Mouse (Mus musculus) limb, embryonic 11.5 days (tissue): Measurements from ENCODE around the gene Ciita. TPM values are rescaled to one million over a fixed set of nuclear protein-coding genes. Genes with fewer than 3 reads are reported as not detected.

Experiments
- ATAC-seq: fragments of 200-750 bp; cut with Nextera tagmentation; 2 replicates; pipeline ENCODE4 v1.8.0; 2017; ENCODE audit warnings: low read depth; ENCODE audit not compliant: insufficient number of reproducible peaks, low FRiP score, low TSS enrichment
- DNase-seq: peaks from one replicate; pipeline ENCODE4 v3.0.0-alpha.2; 2015; ENCODE audit warnings: low spot score
- H3K27ac ChIP-seq: fragments of 300-500 bp; sonication (generic); replicated peaks from 2 replicates; pipeline ENCODE4 v1.5.1; 2014; ENCODE audit warnings: low read depth, mild to moderate bottlenecking, low read length
- H3K27me3 ChIP-seq: fragments of 300-500 bp; sonication (generic); 2 replicates; pipeline ENCODE4 v1.6.1; 2014; ENCODE audit warnings: mild to moderate bottlenecking, low read length, mixed read lengths; ENCODE audit not compliant: control insufficient read depth, insufficient read depth
- H3K36me3 ChIP-seq: fragments of 300-500 bp; sonication (generic); 2 replicates; pipeline ENCODE4 v1.6.1; 2014; ENCODE audit warnings: mild to moderate bottlenecking, low read length, moderate library complexity, mixed read lengths; ENCODE audit not compliant: control insufficient read depth, insufficient read depth
- H3K4me1 ChIP-seq: fragments of 300-500 bp; sonication (generic); 2 replicates; pipeline ENCODE4 v1.6.1; 2014; ENCODE audit warnings: low read length, mixed read lengths; ENCODE audit not compliant: control insufficient read depth, insufficient read depth
- H3K4me2 ChIP-seq: fragments of 300-500 bp; sonication (generic); 2 replicates; pipeline ENCODE4 v1.6.1; 2014; ENCODE audit warnings: low read depth, mild to moderate bottlenecking, moderate library complexity; ENCODE audit not compliant: severe bottlenecking
- H3K4me3 ChIP-seq: fragments of 300-500 bp; sonication (generic); 2 replicates; pipeline ENCODE4 v1.5.1; 2014; ENCODE audit warnings: low read depth, low read length
- H3K9ac ChIP-seq: fragments of 300-500 bp; sonication (generic); 2 replicates; pipeline ENCODE4 v1.6.1; 2014; ENCODE audit warnings: mild to moderate bottlenecking, low read length
- H3K9me3 ChIP-seq: fragments of 300-500 bp; sonication (generic); 2 replicates; pipeline ENCODE4 v1.6.1; 2016; ENCODE audit warnings: low read length; ENCODE audit not compliant: control insufficient read depth
- WGBS: fragments of 180-500 bp; shearing (Covaris S2); extraction: QIAGEN DNeasy Blood & Tissue Kit; methylation state at CpG from one replicate; pipeline ENCODE4 v1.1.7; 2014; 5-methylcytosine and 5-hydroxymethylcytosine counted together
- polyA plus RNA-seq: library from polyadenylated mRNA; unstranded; fragments of >200 nt; fragmentation: Nextera tagmentation; extraction: Ambion mirVana; gene quantifications from 2 replicates; pipeline ENCODE4 v1.2.1, GENCODE M21; 2014

Gene Ciita
- polyA plus RNA-seq, 1 experiment from 2014 or later, result 0.16 TPM

GRCm38 (mm10) chr16:10527046-10527644 is 47.3 kb downstream of the Ciita start:
- no peak for ATAC-seq
- 84% methylated on average over 6 of the region's 6 CpGs for WGBS

GRCm38 (mm10) chr16:10528382-10528781 is 48.5 kb downstream of the Ciita start:
- WGBS, result 76% methylated on average over 3 of the region's 3 CpGs
- Histone ChIP-seq H3K4me2 (no peak overlapping the region; the same call in 1 of the 2 replicates), H3K4me3 (no peak overlapping the region), H3K9ac (no peak overlapping the region), H3K9me3 (no peaks in the 10 kb centered on the region), H3K4me1 (no peaks in the 10 kb centered on the region), H3K27ac (no peak overlapping the region), H3K36me3 (no peaks in the 10 kb centered on the region; the same call in 1 of the 2 replicates), H3K27me3 (no peaks in the 10 kb centered on the region)
- DNase-seq (no peak), ATAC-seq (no peak)

More at GRCm38 (mm10) chr16:10527046-10527644, 47.3 kb downstream of the Ciita start:
- Histone ChIP-seq H3K4me2 (no peak overlapping the region), H3K4me1 (no peaks in the 10 kb centered on the region), H3K36me3 (no peaks in the 10 kb centered on the region; the same call in 1 of the 2 replicates), H3K27ac (no peak overlapping the region; the same call in 1 of the 2 replicates), H3K27me3 (no peaks in the 10 kb centered on the region), H3K9ac (no peak overlapping the region), H3K9me3 (no peaks in the 10 kb centered on the region), H3K4me3 (no peak overlapping the region)
- DNase-seq, result no peak

- DNase-seq, result no peak
- 92% methylated on average over 4 of the region's 4 CpGs for WGBS
- Histone ChIP-seq H3K36me3 (no peaks in the 10 kb centered on the region; the same call in 1 of the 2 replicates), H3K27ac (no peak overlapping the region), H3K9me3 (no peaks in the 10 kb centered on the region), H3K4me2 (no peak overlapping the region), H3K27me3 (no peaks in the 10 kb centered on the region), H3K4me1 (no peaks in the 10 kb centered on the region), H3K4me3 (no peak overlapping the region), H3K9ac (no peak overlapping the region)
- no peak for ATAC-seq
Observed at GRCm38 (mm10) chr16:10530179-10530578, 50.3 kb downstream of the Ciita start.

GRCm38 (mm10) chr16:10533781-10534180 is 53.9 kb downstream of the Ciita start:
- ATAC-seq (no peak), DNase-seq (no peak)
- H3K27ac ChIP-seq, result no peak overlapping the region
- no peaks in the 10 kb centered on the region for H3K9me3 ChIP-seq
- no peak overlapping the region for H3K4me3 ChIP-seq
- no peaks in the 10 kb centered on the region for H3K4me1 ChIP-seq
- H3K36me3 ChIP-seq, result no peaks in the 10 kb centered on the region; the same call in 1 of the 2 replicates
- H3K27me3 ChIP-seq, result no peaks in the 10 kb centered on the region
- no peak overlapping the region for H3K9ac ChIP-seq
- no peak overlapping the region for H3K4me2 ChIP-seq
- 94% methylated on average over 4 of the region's 4 CpGs for WGBS

- H3K36me3 ChIP-seq, result no peaks in the 10 kb centered on the region; the same call in 1 of the 2 replicates
Observed at GRCm38 (mm10) chr16:10534567-10534966, 54.7 kb downstream of the Ciita start.

GRCm38 (mm10) chr16:10536323-10536722 is 56.5 kb downstream of the Ciita start:
- 79% methylated on average over 5 of the region's 5 CpGs for WGBS
- H3K27me3 ChIP-seq, result no peaks in the 10 kb centered on the region
- DNase-seq (no peak), ATAC-seq (no peak)
- H3K27ac ChIP-seq, result no peak overlapping the region
- H3K9ac ChIP-seq, result no peak overlapping the region
- H3K9me3 ChIP-seq, result no peaks in the 10 kb centered on the region
- H3K4me2 ChIP-seq, result no peak overlapping the region
- H3K36me3 ChIP-seq, result no peaks in the 10 kb centered on the region
- no peak overlapping the region for H3K4me3 ChIP-seq
- peaks cover 13% of the 10 kb centered on the region for H3K4me1 ChIP-seq

More at GRCm38 (mm10) chr16:10534567-10534966, 54.7 kb downstream of the Ciita start:
- H3K4me1 ChIP-seq, result no peaks in the 10 kb centered on the region
- ATAC-seq, result no peak
- 85% methylated on average over 7 of the region's 7 CpGs for WGBS
- no peaks in the 10 kb centered on the region for H3K9me3 ChIP-seq
- no peak overlapping the region for H3K27ac ChIP-seq
- no peak overlapping the region for H3K4me3 ChIP-seq
- no peak overlapping the region for H3K9ac ChIP-seq
- no peak for DNase-seq
- no peaks in the 10 kb centered on the region for H3K27me3 ChIP-seq
- H3K4me2 ChIP-seq, result no peak overlapping the region

GRCm38 (mm10) chr16:10536961-10537360 is 57.1 kb downstream of the Ciita start:
- Histone ChIP-seq H3K36me3 (no peaks in the 10 kb centered on the region), H3K4me1 (peaks cover 18% of the 10 kb centered on the region), H3K4me2 (no peak overlapping the region), H3K9me3 (no peaks in the 10 kb centered on the region), H3K27ac (no peak overlapping the region), H3K9ac (no peak overlapping the region), H3K4me3 (no peak overlapping the region), H3K27me3 (no peaks in the 10 kb centered on the region)
- no peak for ATAC-seq
- 82% methylated on average over 3 of the region's 3 CpGs for WGBS
- DNase-seq, result no peak

- no peak for DNase-seq
Observed at GRCm38 (mm10) chr16:10540763-10541597, 61.1 kb downstream of the Ciita start.

More at GRCm38 (mm10) chr16:10540763-10541597, 61.1 kb downstream of the Ciita start:
- Histone ChIP-seq H3K27me3 (no peaks in the 10 kb centered on the region), H3K9me3 (no peaks in the 10 kb centered on the region), H3K4me1 (peaks cover 23% of the 10 kb centered on the region), H3K9ac (no peak overlapping the region), H3K36me3 (no peaks in the 10 kb centered on the region), H3K27ac (no peak overlapping the region), H3K4me2 (peak overlapping the region; percentile 94), H3K4me3 (peak overlapping the region; percentile 71)
- 75% methylated on average over 16 of the region's 16 CpGs for WGBS
- no peak for ATAC-seq
